Mouse (Mus musculus) MEL (cell line): ENCODE results near the gene Tbc1d23. TPM values are rescaled to one million over a fixed set of nuclear protein-coding genes. Genes with fewer than 3 reads are reported as not detected.

Experiments used
- DNase-seq: peaks from one replicate; pipeline ENCODE4 v3.0.0; 2011; ENCODE audit warnings: low read depth, low spot score
- H3K27ac ChIP-seq: 2 replicates; pipeline ENCODE4 v1.5.1; 2012; ENCODE audit warnings: low read depth, mild to moderate bottlenecking, control low read depth, low read length, moderate library complexity; ENCODE audit not compliant: control insufficient read depth
- H3K27me3 ChIP-seq, 2 experiments: fragments of 150-350 bp in 1 of 2; sonication (generic) in 1 of 2; 2 replicates each; pipeline ENCODE4 v1.6.1; 2012; ENCODE audit warnings: low read length in 2 of 2, mild to moderate bottlenecking in 2 of 2, improper control_type of control experiment in 1 of 2, moderate library complexity in 1 of 2; ENCODE audit not compliant: insufficient read depth in 2 of 2, control insufficient read depth in 1 of 2
- H3K36me3 ChIP-seq, 2 experiments: 2 replicates each; pipeline ENCODE4 v1.6.1; 2012 to 2014; ENCODE audit warnings: low read length in 2 of 2, improper control_type of control experiment in 1 of 2, inconsistent platforms in 1 of 2, mild to moderate bottlenecking in 1 of 2; ENCODE audit not compliant: insufficient read depth in 2 of 2, control insufficient read depth in 1 of 2
- H3K4me1 ChIP-seq, 2 experiments: fragments of 150-350 bp in 1 of 2; sonication (generic) in 1 of 2; 2 replicates each; pipeline ENCODE4 v1.6.1; 2012; ENCODE audit warnings: low read length in 2 of 2, improper control_type of control experiment in 1 of 2, mild to moderate bottlenecking in 1 of 2; ENCODE audit not compliant: insufficient read depth in 2 of 2, control insufficient read depth in 1 of 2
- H3K4me3 ChIP-seq, 2 experiments: fragments of 150-350 bp in 1 of 2; sonication (generic) in 1 of 2; 2 replicates each; pipeline ENCODE4 v1.5.1; 2012; ENCODE audit warnings: low read depth in 2 of 2, low read length in 2 of 2, mild to moderate bottlenecking in 2 of 2, moderate library complexity in 2 of 2, control low read depth in 1 of 2, improper control_type of control experiment in 1 of 2; ENCODE audit not compliant: control insufficient read depth in 1 of 2, insufficient read depth in 1 of 2
- H3K79me2 ChIP-seq: 2 replicates; pipeline ENCODE4 v1.6.1; 2012; ENCODE audit warnings: mild to moderate bottlenecking, low read length, moderate library complexity; ENCODE audit not compliant: control insufficient read depth, poor library complexity, insufficient read depth
- H3K9ac ChIP-seq: 2 replicates; pipeline ENCODE4 v1.6.1; 2012; ENCODE audit warnings: low read depth, mild to moderate bottlenecking, control low read depth, low read length, moderate library complexity; ENCODE audit not compliant: control insufficient read depth, poor library complexity, severe bottlenecking
- H3K9me3 ChIP-seq: fragments of 150-350 bp; sonication (generic); replicated peaks from 2 replicates; pipeline ENCODE4 v1.6.1; 2012; ENCODE audit warnings: mild to moderate bottlenecking, low read length, improper control_type of control experiment, moderate library complexity; ENCODE audit not compliant: insufficient read depth
- BHLHE40 ChIP-seq: IDR thresholded peaks from 2 replicates; pipeline ENCODE4 v1.6.1; 2012; ENCODE audit warnings: low read depth, mild to moderate bottlenecking, inconsistent platforms, low read length, improper control_type of control experiment, borderline replicate concordance
- CHD1 ChIP-seq: IDR thresholded peaks from 2 replicates; pipeline ENCODE4 v1.6.1; 2012; ENCODE audit warnings: low read depth, mild to moderate bottlenecking, inconsistent platforms, low read length, improper control_type of control experiment
- CHD2 ChIP-seq: IDR thresholded peaks from 2 replicates; pipeline ENCODE4 v1.6.1; 2011; ENCODE audit warnings: low read length, improper control_type of control experiment
- CTCF ChIP-seq, 3 experiments: IDR thresholded peaks in 2 of 3; conservative IDR thresholded peaks in 1 of 3; 2 replicates each; pipeline ENCODE4 v1.5.1; 2011 to 2012; ENCODE audit warnings: low read length in 3 of 3, low read depth in 2 of 3, mild to moderate bottlenecking in 2 of 3, improper control_type of control experiment in 1 of 3, inconsistent platforms in 1 of 3, mixed read lengths in 1 of 3, moderate library complexity in 1 of 3; ENCODE audit not compliant: control insufficient read depth in 1 of 3, insufficient read depth in 1 of 3, poor library complexity in 1 of 3, severe bottlenecking in 1 of 3
- ELF1 ChIP-seq: IDR thresholded peaks from 2 replicates; pipeline ENCODE4 v1.6.1; 2014; ENCODE audit warnings: low read depth, mild to moderate bottlenecking, inconsistent platforms, low read length, improper control_type of control experiment, moderate library complexity
- ETS1 ChIP-seq: IDR thresholded peaks from 2 replicates; pipeline ENCODE4 v1.6.1; 2012; ENCODE audit warnings: low read depth, mild to moderate bottlenecking, inconsistent platforms, low read length, improper control_type of control experiment, moderate library complexity
- GATA1 ChIP-seq: IDR thresholded peaks from 2 replicates; pipeline ENCODE4 v1.6.1; 2011; ENCODE audit warnings: low read depth, low read length, improper control_type of control experiment
- HCFC1 ChIP-seq: IDR thresholded peaks from 2 replicates; pipeline ENCODE4 v1.6.1; 2012; ENCODE audit warnings: low read depth, mild to moderate bottlenecking, inconsistent platforms, low read length, improper control_type of control experiment, moderate library complexity
- MAX ChIP-seq: IDR thresholded peaks from 2 replicates; pipeline ENCODE4 v1.6.1; 2011; ENCODE audit warnings: low read length, improper control_type of control experiment
- MYB ChIP-seq: IDR thresholded peaks from 2 replicates; pipeline ENCODE4 v1.6.1; 2011; ENCODE audit warnings: mild to moderate bottlenecking, low read depth, low read length, improper control_type of control experiment
- NELFE ChIP-seq: IDR thresholded peaks from 2 replicates; pipeline ENCODE4 v1.6.1; 2011; ENCODE audit warnings: low read depth, low read length, improper control_type of control experiment
- POLR2A ChIP-seq, 2 experiments: IDR thresholded peaks; 2 replicates each; pipeline ENCODE4 v1.6.1; 2011 to 2012; ENCODE audit warnings: low read length in 2 of 2, mild to moderate bottlenecking in 2 of 2, control low read depth in 1 of 2, improper control_type of control experiment in 1 of 2, low read depth in 1 of 2, moderate library complexity in 1 of 2; ENCODE audit not compliant: control insufficient read depth in 1 of 2, insufficient read depth in 1 of 2, poor library complexity in 1 of 2
- RAD21 ChIP-seq: IDR thresholded peaks from 2 replicates; pipeline ENCODE4 v1.6.1; 2011; ENCODE audit warnings: mild to moderate bottlenecking, low read depth, low read length, improper control_type of control experiment
- RCOR1 ChIP-seq: IDR thresholded peaks from 2 replicates; pipeline ENCODE4 v1.6.1; 2012; ENCODE audit warnings: low read depth, mild to moderate bottlenecking, inconsistent platforms, low read length, improper control_type of control experiment
- SIN3A ChIP-seq: IDR thresholded peaks from 2 replicates; pipeline ENCODE4 v1.6.1; 2012; ENCODE audit warnings: low read length, improper control_type of control experiment, inconsistent platforms
- SMC3 ChIP-seq: IDR thresholded peaks from 2 replicates; pipeline ENCODE4 v1.6.1; 2011; ENCODE audit warnings: low read depth, low read length, improper control_type of control experiment
- TAL1 ChIP-seq: IDR thresholded peaks from 2 replicates; pipeline ENCODE4 v1.6.1; 2012; ENCODE audit warnings: mild to moderate bottlenecking, inconsistent platforms, low read length, moderate library complexity, mixed read lengths
- UBTF ChIP-seq: IDR thresholded peaks from 2 replicates; pipeline ENCODE4 v1.6.1; 2012; ENCODE audit warnings: low read depth, mild to moderate bottlenecking, inconsistent platforms, low read length, improper control_type of control experiment, moderate library complexity, borderline replicate concordance; ENCODE audit not compliant: insufficient read depth
- USF2 ChIP-seq, 2 experiments: IDR thresholded peaks; 2 replicates each; pipeline ENCODE4 v1.6.1; 2011 to 2012; ENCODE audit warnings: improper control_type of control experiment in 2 of 2, low read length in 2 of 2, borderline replicate concordance in 1 of 2, inconsistent platforms in 1 of 2, low read depth in 1 of 2, mild to moderate bottlenecking in 1 of 2; ENCODE audit not compliant: insufficient read depth in 1 of 2
- ZC3H11A ChIP-seq: IDR thresholded peaks from 2 replicates; pipeline ENCODE4 v1.6.1; 2012; ENCODE audit warnings: low read depth, mild to moderate bottlenecking, inconsistent platforms, low read length, improper control_type of control experiment
- ZKSCAN1 ChIP-seq: IDR thresholded peaks from 2 replicates; pipeline ENCODE4 v1.6.1; 2012; ENCODE audit warnings: low read depth, mild to moderate bottlenecking, inconsistent platforms, low read length, improper control_type of control experiment, moderate library complexity
- ZMIZ1 ChIP-seq: IDR thresholded peaks from 2 replicates; pipeline ENCODE4 v1.6.1; 2012; ENCODE audit warnings: low read depth, mild to moderate bottlenecking, inconsistent platforms, low read length, improper control_type of control experiment, moderate library complexity
- ZNF384 ChIP-seq: IDR thresholded peaks from 2 replicates; pipeline ENCODE4 v1.6.1; 2012; ENCODE audit warnings: low read depth, mild to moderate bottlenecking, inconsistent platforms, low read length, improper control_type of control experiment
- polyA plus RNA-seq, 2 experiments: library from polyadenylated mRNA; stranded (reverse) in 1 of 2; unstranded in 1 of 2; fragments of >175 nt in 1 of 2; fragments of >200 nt in 1 of 2; gene quantifications; 2 replicates each; pipeline versions ENCODE4 v1.2.1 to v1.2.4; 2012; ENCODE audit warnings: low replicate concordance in 2 of 2, low read depth in 1 of 2; ENCODE audit not compliant: insufficient read length in 2 of 2, insufficient read depth in 1 of 2, missing spikeins in 1 of 2
- total RNA-seq: library from RNA; depleted of rRNA; stranded (reverse); fragments of 300-350 nt; gene quantifications from 2 replicates; pipeline ENCODE4 v1.2.3, GENCODE M21; 2012

Tbc1d23 gene
- total and polyA plus RNA-seq, 3 experiments = 16.9 to 18.1 TPM; not detected in 1

DNA sequence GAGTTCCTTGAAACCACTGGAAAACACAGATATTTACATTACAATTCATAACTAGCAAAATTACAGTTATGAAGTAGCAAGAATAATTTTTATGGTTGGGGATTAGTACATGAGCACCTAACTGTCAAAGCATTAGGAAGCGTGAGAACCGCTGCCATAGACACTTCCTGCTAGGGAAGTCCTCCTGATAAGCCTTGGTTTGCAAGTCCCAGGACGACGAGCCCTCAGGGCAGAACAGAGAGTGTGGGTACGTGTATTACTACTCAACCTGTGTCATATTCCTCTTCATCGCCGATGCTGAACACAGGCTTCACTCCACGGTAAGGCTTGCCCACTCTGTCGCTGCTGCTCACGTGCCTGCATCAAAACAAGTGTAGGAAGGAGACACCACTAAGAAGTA is 53.6 kb downstream of the Tbc1d23 start:
- no peak for DNase-seq
- no peak overlapping the region for H3K27ac ChIP-seq
- no peaks in the 10 kb centered on the region for H3K27me3 ChIP-seq
- no peak overlapping the region for H3K9ac ChIP-seq
- no peaks in the 10 kb centered on the region for H3K79me2 ChIP-seq
- TF ChIP-seq GATA1 = no peak
- TF ChIP-seq SIN3A = no peak
- no peak for TF ChIP-seq MAX
- no peak for TF ChIP-seq NELFE
- TF ChIP-seq MYB = no peak
- TF ChIP-seq CTCF (IDR thresholded peaks at IDR 0.05 in 2 of 3, conservative IDR thresholded peaks at IDR 0.05 in 1 of 3; ENCODE audit: control insufficient read depth in 1 of 3, insufficient read depth in 1 of 3, low read depth in 2 of 3, low read length in 3 of 3, poor library complexity in 1 of 3, severe bottlenecking in 1 of 3) = no peak
- no peak for TF ChIP-seq HCFC1
- TF ChIP-seq ELF1 = no peak
- TF ChIP-seq ETS1 = no peak
- TF ChIP-seq CHD2 = no peak
- TF ChIP-seq CHD1 = no peak
- no peak for TF ChIP-seq USF2 (IDR thresholded peaks at IDR 0.05; ENCODE audit: borderline replicate concordance in 1 of 2, insufficient read depth in 1 of 2, low read depth in 1 of 2, low read length in 2 of 2)
- TF ChIP-seq POLR2A (IDR thresholded peaks at IDR 0.05; ENCODE audit: control insufficient read depth in 1 of 2, insufficient read depth in 1 of 2, low read depth in 1 of 2, low read length in 2 of 2, poor library complexity in 1 of 2) = no peak
- no peaks in the 10 kb centered on the region for H3K9me3 ChIP-seq
- peaks cover 3 to 5% of the 10 kb centered on the region in 2 experiments; a peak in 3 of 4 replicates for H3K4me1 ChIP-seq
- H3K36me3 ChIP-seq = peaks cover 3 to 5% of the 10 kb centered on the region in 2 experiments
- H3K4me3 ChIP-seq = no peak overlapping the region

DNA sequence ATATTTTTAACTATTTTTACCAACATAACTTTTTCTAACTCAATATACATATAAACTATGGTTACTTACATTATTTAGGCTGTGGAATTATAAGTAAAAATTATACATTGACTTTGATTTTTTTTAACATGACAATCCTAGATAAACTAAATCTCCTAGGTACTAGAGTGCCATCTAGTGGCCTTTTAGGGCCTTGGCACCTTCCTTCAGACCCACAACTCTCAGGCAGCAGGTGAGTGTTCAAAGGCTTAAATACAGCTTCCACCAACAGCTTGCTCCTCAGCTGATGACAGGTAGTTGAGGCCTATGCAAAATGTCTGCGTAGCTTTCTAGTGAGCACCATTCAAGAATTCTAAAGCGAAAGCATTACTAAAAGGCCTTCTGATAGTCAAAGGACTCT is 54.0 kb downstream of the Tbc1d23 start:
- peaks cover 3 to 5% of the 10 kb centered on the region in 2 experiments; a peak in 3 of 4 replicates for H3K4me1 ChIP-seq
- no peak overlapping the region for H3K9ac ChIP-seq
- no peak overlapping the region for H3K27ac ChIP-seq
- TF ChIP-seq SMC3 = peak; percentile 67
- TF ChIP-seq ZNF384 = peak; percentile 87
- TF ChIP-seq ZC3H11A = 0 out of 2 replicates have a peak, but pooled peaks have one; percentile 44
- peak; percentile 67 for TF ChIP-seq RCOR1
- TF ChIP-seq RAD21 = peak; percentile 66
- TF ChIP-seq UBTF = no peak
- no peak for TF ChIP-seq BHLHE40
- peak; percentile 58 to 79 (median 79) for TF ChIP-seq CTCF (IDR thresholded peaks at IDR 0.05 in 2 of 3, conservative IDR thresholded peaks at IDR 0.05 in 1 of 3; ENCODE audit: control insufficient read depth in 1 of 3, insufficient read depth in 1 of 3, low read depth in 2 of 3, low read length in 3 of 3, poor library complexity in 1 of 3, severe bottlenecking in 1 of 3)
- TF ChIP-seq ZKSCAN1 = no peak
- TF ChIP-seq GATA1 = peak; percentile 50; the same call in 1 of the 2 replicates
- TF ChIP-seq ZMIZ1 = no peak
- TF ChIP-seq TAL1 = no peak
- TF ChIP-seq POLR2A (IDR thresholded peaks at IDR 0.05; ENCODE audit: control insufficient read depth in 1 of 2, insufficient read depth in 1 of 2, low read depth in 1 of 2, low read length in 2 of 2, poor library complexity in 1 of 2) = no peak
- DNase-seq = peak; percentile 70
- H3K4me3 ChIP-seq = no peak overlapping the region
- no peaks in the 10 kb centered on the region for H3K9me3 ChIP-seq
- H3K79me2 ChIP-seq = no peaks in the 10 kb centered on the region
- H3K36me3 ChIP-seq = peaks cover 3 to 8% of the 10 kb centered on the region in 2 experiments
- no peaks in the 10 kb centered on the region for H3K27me3 ChIP-seq
